Mouse (Mus musculus): ENCODE results near the gene Timp3. TPM values are rescaled to one million over a fixed set of nuclear protein-coding genes. Genes with fewer than 3 reads are reported as not detected.

Timp3 gene
- total and polyA plus RNA-seq, 3 experiments, result not detected

- H3K27ac ChIP-seq (ENCODE audit: control insufficient read depth, low read depth, low read length), result no peak overlapping the region
- no peak overlapping the region for H3K9ac ChIP-seq (ENCODE audit: control insufficient read depth, low read depth, low read length, poor library complexity, severe bottlenecking)
- H3K4me3 ChIP-seq (ENCODE audit: control insufficient read depth in 1 of 2, insufficient read depth in 1 of 2, low read depth in 2 of 2, low read length in 2 of 2), result no peak overlapping the region
- H3K36me3 ChIP-seq (ENCODE audit: control insufficient read depth in 1 of 2, insufficient read depth in 2 of 2, low read length in 2 of 2), result no peaks in the 10 kb centered on the region
- no peak for DNase-seq (ENCODE audit: low read depth, low spot score)
- H3K27me3 ChIP-seq (ENCODE audit: control insufficient read depth in 1 of 2, insufficient read depth in 2 of 2, low read length in 2 of 2), result no peaks in the 10 kb centered on the region
- H3K79me2 ChIP-seq (ENCODE audit: control insufficient read depth, insufficient read depth, low read length, poor library complexity), result no peaks in the 10 kb centered on the region
- TF ChIP-seq POLR2AphosphoS2 (IDR thresholded peaks at IDR 0.05; ENCODE audit: low read length), result no peak
- no peaks in the 10 kb centered on the region for H3K4me1 ChIP-seq (ENCODE audit: control insufficient read depth in 1 of 2, insufficient read depth in 2 of 2, low read length in 2 of 2)
- H3K9me3 ChIP-seq (replicated peaks; ENCODE audit: insufficient read depth, low read length), result no peaks in the 10 kb centered on the region
Measured at GRCm38 (mm10) chr10:86312976-86313375, 12.8 kb downstream of the Timp3 start.

- no peak overlapping the region for H3K4me3 ChIP-seq (ENCODE audit: control insufficient read depth in 1 of 2, insufficient read depth in 1 of 2, low read depth in 2 of 2, low read length in 2 of 2)
- H3K36me3 ChIP-seq (ENCODE audit: control insufficient read depth in 1 of 2, insufficient read depth in 2 of 2, low read length in 2 of 2), result no peaks in the 10 kb centered on the region
- no peak overlapping the region for H3K9ac ChIP-seq (ENCODE audit: control insufficient read depth, low read depth, low read length, poor library complexity, severe bottlenecking)
- H3K27ac ChIP-seq (ENCODE audit: control insufficient read depth, low read depth, low read length), result no peak overlapping the region
- no peaks in the 10 kb centered on the region for H3K79me2 ChIP-seq (ENCODE audit: control insufficient read depth, insufficient read depth, low read length, poor library complexity)
- DNase-seq (ENCODE audit: low read depth, low spot score), result no peak
- no peaks in the 10 kb centered on the region for H3K4me1 ChIP-seq (ENCODE audit: control insufficient read depth in 1 of 2, insufficient read depth in 2 of 2, low read length in 2 of 2)
- H3K27me3 ChIP-seq (ENCODE audit: control insufficient read depth in 1 of 2, insufficient read depth in 2 of 2, low read length in 2 of 2), result no peaks in the 10 kb centered on the region
- no peak for TF ChIP-seq ELF1 (IDR thresholded peaks at IDR 0.05; ENCODE audit: low read depth, low read length)
- no peak for TF ChIP-seq JUND (IDR thresholded peaks at IDR 0.05; ENCODE audit: low read depth, low read length)
- TF ChIP-seq TCF12 (IDR thresholded peaks at IDR 0.05; ENCODE audit: low read depth, low read length), result no peak
- TF ChIP-seq ETS1 (IDR thresholded peaks at IDR 0.05; ENCODE audit: low read depth, low read length), result no peak
- no peak for TF ChIP-seq HCFC1 (IDR thresholded peaks at IDR 0.05; ENCODE audit: low read depth, low read length)
- TF ChIP-seq MYB (IDR thresholded peaks at IDR 0.05; ENCODE audit: low read depth, low read length), result no peak
- TF ChIP-seq MXI1 (IDR thresholded peaks at IDR 0.05; ENCODE audit: low read depth, low read length), result no peak
- no peak for TF ChIP-seq MYC (IDR thresholded peaks at IDR 0.05; ENCODE audit: low read depth, low read length)
- TF ChIP-seq SIN3A (IDR thresholded peaks at IDR 0.05; ENCODE audit: low read length), result no peak
- no peak for TF ChIP-seq UBTF (IDR thresholded peaks at IDR 0.05; ENCODE audit: borderline replicate concordance, insufficient read depth, low read depth, low read length)
- no peak for TF ChIP-seq TBP (IDR thresholded peaks at IDR 0.05; ENCODE audit: low read depth, low read length)
- TF ChIP-seq USF1 (IDR thresholded peaks at IDR 0.05; ENCODE audit: low read depth, low read length), result no peak
- no peak for TF ChIP-seq CHD1 (IDR thresholded peaks at IDR 0.05; ENCODE audit: low read depth, low read length)
- TF ChIP-seq ZMIZ1 (IDR thresholded peaks at IDR 0.05; ENCODE audit: low read depth, low read length), result no peak
- TF ChIP-seq MAFK (IDR thresholded peaks at IDR 0.05; ENCODE audit: borderline replicate concordance, low read depth, low read length), result no peak
- TF ChIP-seq GATA1 (IDR thresholded peaks at IDR 0.05; ENCODE audit: low read depth, low read length), result no peak
- no peak for TF ChIP-seq MAZ (IDR thresholded peaks at IDR 0.05; ENCODE audit: low read depth, low read length)
- TF ChIP-seq ZNF384 (IDR thresholded peaks at IDR 0.05; ENCODE audit: low read depth, low read length), result no peak
- TF ChIP-seq RCOR1 (IDR thresholded peaks at IDR 0.05; ENCODE audit: low read depth, low read length), result no peak
- H3K9me3 ChIP-seq (replicated peaks; ENCODE audit: insufficient read depth, low read length), result no peaks in the 10 kb centered on the region
Measured at GRCm38 (mm10) chr10:86313448-86313847, 13.3 kb downstream of the Timp3 start.

Measured in MEL (cell line).